Mouse (Mus musculus) MEL (cell line): Measurements from ENCODE around the gene Arhgef25.

ENCODE experiments used
- CTCF ChIP-seq, 3 experiments: IDR thresholded peaks in 2 of 3; conservative IDR thresholded peaks in 1 of 3; 2 replicates each; pipeline ENCODE4 v1.5.1; 2011 to 2012; ENCODE audit warnings: low read length in 3 of 3, low read depth in 2 of 3, mild to moderate bottlenecking in 2 of 3, improper control_type of control experiment in 1 of 3, inconsistent platforms in 1 of 3, mixed read lengths in 1 of 3, moderate library complexity in 1 of 3; ENCODE audit not compliant: control insufficient read depth in 1 of 3, insufficient read depth in 1 of 3, poor library complexity in 1 of 3, severe bottlenecking in 1 of 3
- ELF1 ChIP-seq: IDR thresholded peaks from 2 replicates; pipeline ENCODE4 v1.6.1; 2014; ENCODE audit warnings: low read depth, mild to moderate bottlenecking, inconsistent platforms, low read length, improper control_type of control experiment, moderate library complexity
- ETS1 ChIP-seq: IDR thresholded peaks from 2 replicates; pipeline ENCODE4 v1.6.1; 2012; ENCODE audit warnings: low read depth, mild to moderate bottlenecking, inconsistent platforms, low read length, improper control_type of control experiment, moderate library complexity
- HCFC1 ChIP-seq: IDR thresholded peaks from 2 replicates; pipeline ENCODE4 v1.6.1; 2012; ENCODE audit warnings: low read depth, mild to moderate bottlenecking, inconsistent platforms, low read length, improper control_type of control experiment, moderate library complexity
- POLR2A ChIP-seq, 2 experiments: IDR thresholded peaks; 2 replicates each; pipeline ENCODE4 v1.6.1; 2011 to 2012; ENCODE audit warnings: low read length in 2 of 2, mild to moderate bottlenecking in 2 of 2, control low read depth in 1 of 2, improper control_type of control experiment in 1 of 2, low read depth in 1 of 2, moderate library complexity in 1 of 2; ENCODE audit not compliant: control insufficient read depth in 1 of 2, insufficient read depth in 1 of 2, poor library complexity in 1 of 2
- POLR2AphosphoS5 ChIP-seq: IDR thresholded peaks from 2 replicates; pipeline ENCODE4 v1.6.1; 2012; ENCODE audit warnings: low read depth, borderline replicate concordance, mild to moderate bottlenecking, inconsistent platforms, low read length, moderate library complexity, mixed read lengths

GRCm38 (mm10) chr10:127140971-127141370, 48.9 kb downstream of the Arhgef25 start:
- no peak for TF ChIP-seq POLR2A (IDR thresholded peaks at IDR 0.05; ENCODE audit: control insufficient read depth in 1 of 2, insufficient read depth in 1 of 2, low read depth in 1 of 2, low read length in 2 of 2, poor library complexity in 1 of 2)
- no peak for TF ChIP-seq HCFC1
- no peak for TF ChIP-seq POLR2AphosphoS5
- no peak for TF ChIP-seq ELF1
- TF ChIP-seq ETS1 = no peak
- TF ChIP-seq CTCF (IDR thresholded peaks at IDR 0.05 in 2 of 3, conservative IDR thresholded peaks at IDR 0.05 in 1 of 3; ENCODE audit: control insufficient read depth in 1 of 3, insufficient read depth in 1 of 3, low read depth in 2 of 3, low read length in 3 of 3, poor library complexity in 1 of 3, severe bottlenecking in 1 of 3) = no peak
